Mouse (Mus musculus) spleen, adult 12 weeks (tissue): ENCODE measurements around the gene Fbxl7.
"Not testable (repeated sequence)": the region's sequence is repeated elsewhere in the genome, so short reads cannot be mapped to it uniquely, and the experiment has no call there.

Experiments used
- DNase-seq: peaks from one replicate; pipeline ENCODE4 v3.0.0; 2022; ENCODE audit warnings: low spot score

The Fbxl7 gene

DNA sequence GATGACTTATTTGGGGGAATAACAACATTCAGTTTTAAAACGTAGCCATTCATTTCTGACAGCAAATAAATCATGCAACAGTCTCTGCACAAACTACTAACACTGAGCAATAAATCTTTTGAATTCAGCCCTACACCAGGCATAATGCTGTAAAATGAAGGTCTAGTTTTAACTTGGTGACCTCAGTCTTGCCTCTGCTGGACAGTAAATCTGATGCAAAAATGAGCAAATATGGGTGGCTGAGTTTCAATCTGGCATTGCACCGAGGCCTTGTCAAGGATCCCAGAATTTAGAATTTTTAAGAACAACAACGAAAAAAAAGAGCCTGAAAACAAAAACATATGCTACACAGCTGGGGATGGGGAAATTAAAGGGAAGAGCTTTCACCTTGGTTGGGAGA is 85.8 kb downstream of the Fbxl7 start:
- no peak for DNase-seq

DNA sequence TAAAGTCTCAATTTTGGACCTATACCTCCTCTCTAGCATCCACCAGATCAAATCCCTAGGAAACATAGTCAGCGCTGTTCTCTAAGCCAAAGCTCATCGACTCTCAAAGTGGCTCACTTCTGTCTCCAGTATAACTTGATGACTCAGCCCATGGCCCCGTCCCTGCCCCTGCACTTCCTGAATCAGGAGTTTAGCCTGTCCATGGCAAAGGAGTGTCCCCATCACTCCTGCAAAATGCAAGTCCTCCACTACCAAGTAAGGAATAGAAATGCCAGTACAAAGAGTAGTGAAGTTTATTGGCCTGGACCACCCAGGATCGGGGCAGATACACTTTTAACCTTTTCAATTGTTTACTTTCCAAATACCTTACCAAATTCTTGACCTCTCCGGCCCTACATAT is 91.3 kb downstream of the Fbxl7 start:
- no peak for DNase-seq

DNA sequence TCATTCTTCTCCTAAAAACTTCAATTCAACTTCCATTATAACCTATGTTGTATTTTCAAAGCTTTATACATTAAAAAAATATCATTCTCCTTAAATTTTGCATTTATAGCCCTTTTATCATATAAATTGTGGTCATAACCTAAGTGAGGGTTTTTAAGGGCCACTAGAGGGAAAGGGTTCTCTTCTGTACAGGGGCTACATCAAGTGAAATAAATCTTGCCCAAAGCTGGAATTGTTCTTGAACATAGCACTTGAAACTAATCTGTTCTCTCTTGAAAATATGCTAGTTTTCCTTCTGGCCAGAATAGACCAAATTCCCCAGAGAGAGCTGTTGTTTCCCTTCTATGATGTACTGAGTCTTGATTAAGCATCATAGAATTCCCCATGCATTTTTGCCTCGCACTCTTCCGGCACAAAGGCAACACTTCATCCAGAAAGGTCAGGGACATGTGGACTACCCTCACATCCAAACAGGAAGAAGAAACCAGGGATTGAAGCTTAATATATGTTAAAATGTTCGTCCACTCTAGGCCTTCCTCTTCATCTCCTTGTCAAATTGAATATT is 95.8 kb downstream of the Fbxl7 start:
- no peak for DNase-seq

DNA sequence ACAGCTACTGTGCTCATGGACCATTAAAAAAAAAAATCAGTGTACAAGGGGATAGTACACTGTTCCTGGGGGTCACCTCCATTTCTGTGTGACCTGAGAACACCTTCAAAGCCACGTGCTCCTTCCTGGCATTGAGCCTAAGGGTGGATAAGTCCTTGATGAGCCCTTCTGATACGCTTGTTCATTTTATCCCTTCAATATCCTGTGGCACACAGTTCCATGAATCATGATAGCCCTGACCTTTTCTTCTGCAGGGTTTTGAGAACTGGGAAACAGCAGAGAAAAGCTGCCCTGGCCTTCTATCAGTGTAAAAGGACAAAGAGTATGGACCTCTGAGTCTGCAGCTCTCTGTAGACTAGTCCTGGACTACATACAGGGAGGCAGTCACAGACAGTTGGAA is 99.4 kb downstream of the Fbxl7 start:
- DNase-seq, result no peak

DNA sequence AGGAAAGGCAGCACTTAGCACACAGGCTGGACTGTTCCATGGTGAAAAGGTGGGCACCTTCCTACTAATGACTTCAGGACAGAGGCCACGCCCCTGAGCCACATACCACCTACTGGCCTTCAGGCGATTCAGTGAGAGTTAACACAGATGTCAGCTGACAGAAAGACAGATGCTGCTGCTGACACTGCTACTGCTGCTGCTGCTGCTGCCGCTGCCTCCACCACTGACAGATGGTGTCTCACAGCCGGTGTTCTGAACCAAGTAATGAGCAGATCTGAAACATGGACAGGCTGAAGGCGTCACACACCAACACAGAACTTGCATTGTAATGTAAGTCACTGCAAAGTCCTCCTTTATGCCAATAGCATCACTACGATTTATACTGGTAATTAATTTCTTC is 99.9 kb downstream of the Fbxl7 start:
- DNase-seq, result no peak

DNA sequence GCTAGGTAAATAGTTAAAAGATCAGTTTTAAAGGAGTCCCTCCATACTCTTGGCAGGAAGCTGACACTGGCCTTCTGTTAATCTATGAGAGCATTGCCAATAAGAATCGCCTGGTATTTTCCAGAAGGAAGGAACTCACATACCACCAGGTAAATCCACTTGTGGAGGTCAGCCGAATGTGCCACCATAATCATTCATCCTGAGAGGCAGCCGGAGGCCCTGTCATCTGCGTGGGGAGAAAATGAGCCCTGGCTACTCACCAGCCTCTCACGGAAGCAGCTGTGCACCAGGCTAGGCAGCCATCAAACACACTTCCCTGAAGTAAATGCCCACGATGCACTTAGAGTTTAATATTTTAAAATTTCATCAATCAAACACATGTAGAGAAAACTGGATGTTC is 108.2 kb downstream of the Fbxl7 start:
- no peak for DNase-seq

DNA sequence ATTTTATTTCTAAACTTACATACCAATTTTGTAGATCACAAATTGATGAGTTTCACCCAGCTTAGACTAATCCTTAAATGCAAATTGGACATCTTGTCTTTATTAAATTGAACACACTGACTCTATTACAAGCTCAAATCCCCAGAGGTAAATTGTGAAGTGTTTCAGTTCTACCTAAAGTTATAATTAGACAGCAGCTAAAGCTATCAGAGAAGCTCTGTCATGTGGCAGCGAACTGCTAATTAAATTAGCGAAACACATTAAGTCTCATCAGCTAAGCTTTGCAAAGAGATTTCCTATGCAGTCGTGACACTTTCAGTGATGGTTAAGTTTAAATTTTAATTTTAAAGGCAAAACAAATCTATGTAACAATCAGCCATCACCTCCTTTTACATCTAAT is 114.8 kb downstream of the Fbxl7 start:
- no peak for DNase-seq

DNA sequence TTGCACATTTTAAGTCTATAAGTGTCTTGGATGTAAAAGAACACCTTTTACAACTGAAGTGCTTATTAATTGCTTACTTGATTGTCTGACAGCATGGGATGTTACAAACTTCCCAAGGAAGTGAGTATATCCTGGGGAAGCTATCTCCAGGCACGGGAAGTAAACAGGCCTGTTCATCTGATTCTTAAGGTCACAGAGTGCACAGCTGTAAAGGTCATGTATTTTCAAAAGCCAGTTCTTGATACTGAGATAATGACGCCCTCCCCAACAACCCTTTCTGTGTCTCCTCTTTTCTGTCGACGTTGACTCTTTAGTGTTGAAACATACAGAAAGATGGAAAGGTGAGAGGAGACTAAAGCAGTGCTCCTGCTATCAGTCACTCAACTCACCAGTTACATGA is 116.3 kb downstream of the Fbxl7 start:
- no peak for DNase-seq

GRCm38 (mm10) chr15:26775720-26776119 is 119.7 kb downstream of the Fbxl7 start:
- no peak for DNase-seq

DNA sequence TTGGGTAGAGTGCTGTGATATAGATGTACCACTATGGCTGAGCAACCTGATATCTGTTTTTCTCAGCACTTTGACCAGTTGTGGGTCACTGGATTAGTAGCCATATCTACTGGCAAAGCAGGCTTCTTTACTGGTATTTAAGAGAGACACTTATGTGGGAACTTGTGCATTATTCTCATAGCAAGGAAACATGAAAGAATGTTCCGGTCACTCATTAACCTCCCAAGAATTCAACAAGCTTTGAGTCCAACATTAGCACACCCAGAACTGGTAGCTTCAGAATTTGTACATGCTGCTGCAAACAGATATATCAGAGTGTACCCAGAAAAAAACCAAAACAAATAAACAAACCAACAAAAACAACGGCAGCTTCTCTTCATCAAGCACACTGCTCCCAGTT is 120.5 kb downstream of the Fbxl7 start:
- DNase-seq, result no peak

- DNase-seq, result no peak
These were observed 133.7 kb downstream of the Fbxl7 start for GRCm38 (mm10) chr15:26761651-26762050.

GRCm38 (mm10) chr15:26748484-26748883 is 146.9 kb downstream of the Fbxl7 start:
- DNase-seq, result no peak

DNA sequence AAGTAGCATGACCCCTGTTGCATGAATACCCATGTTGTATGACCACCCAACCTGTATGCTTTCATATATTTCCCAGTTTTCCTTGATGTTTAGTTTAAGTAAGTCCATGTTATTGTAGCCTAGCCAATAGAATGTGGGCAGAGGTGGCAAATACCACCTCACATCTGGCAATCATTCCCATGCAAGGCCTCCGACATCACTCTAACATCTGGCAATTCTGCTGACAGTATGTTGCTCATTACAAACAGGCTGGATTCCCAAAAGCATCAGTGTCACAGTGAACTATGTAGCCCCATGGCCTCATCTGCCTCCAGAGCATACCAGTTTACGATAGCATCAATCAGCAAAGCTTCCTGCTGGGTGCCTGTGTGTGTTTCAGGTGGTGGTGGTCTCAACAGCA is 163.0 kb downstream of the Fbxl7 start:
- no peak for DNase-seq

- DNase-seq, result no peak
These were observed 164.6 kb downstream of the Fbxl7 start for GRCm38 (mm10) chr15:26730760-26731159.

DNA sequence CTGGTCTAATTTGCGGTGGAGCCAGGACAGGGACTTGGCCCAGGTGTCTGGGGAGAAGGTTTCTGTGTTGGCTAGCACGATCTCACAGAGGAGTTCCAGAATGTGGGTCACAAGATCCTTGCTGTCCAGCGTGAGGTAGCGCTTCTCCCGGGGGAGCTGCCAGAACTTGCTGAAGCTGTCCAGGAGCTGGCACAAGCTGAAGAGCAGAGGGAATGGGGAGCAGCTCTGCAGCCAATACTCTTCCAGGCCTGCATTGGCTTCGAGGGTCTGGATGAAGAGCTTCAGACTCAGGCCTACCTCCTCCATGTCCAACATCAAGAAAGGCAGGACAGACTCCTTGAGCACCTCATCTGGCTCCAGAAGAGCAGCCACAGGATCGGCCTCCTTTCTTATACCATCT is 166.0 kb downstream of the Fbxl7 start:
- not testable (repeated sequence) for DNase-seq

- no peak for DNase-seq
These were observed 176.9 kb downstream of the Fbxl7 start for GRCm38 (mm10) chr15:26718390-26719036.

DNA sequence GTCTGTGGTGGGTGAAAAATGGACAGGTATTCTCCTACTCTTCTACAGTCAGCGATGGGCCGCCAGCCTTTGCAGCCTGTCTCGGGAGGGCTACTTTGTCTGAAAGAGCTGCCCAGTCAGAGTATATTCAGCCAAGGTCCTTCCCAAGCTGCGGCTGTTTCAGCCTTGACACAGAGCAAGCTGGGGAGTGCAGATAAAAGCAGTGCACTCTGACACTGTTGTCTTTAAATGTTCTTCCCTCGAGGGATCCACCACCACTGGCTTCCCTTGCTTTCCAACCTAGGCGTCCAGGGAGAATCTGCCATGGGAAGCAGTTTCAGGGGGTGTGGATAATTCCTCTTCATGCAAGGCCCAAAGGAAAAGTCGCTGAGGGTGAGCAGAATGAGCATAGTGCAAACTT is 177.4 kb downstream of the Fbxl7 start:
- DNase-seq, result no peak

DNA sequence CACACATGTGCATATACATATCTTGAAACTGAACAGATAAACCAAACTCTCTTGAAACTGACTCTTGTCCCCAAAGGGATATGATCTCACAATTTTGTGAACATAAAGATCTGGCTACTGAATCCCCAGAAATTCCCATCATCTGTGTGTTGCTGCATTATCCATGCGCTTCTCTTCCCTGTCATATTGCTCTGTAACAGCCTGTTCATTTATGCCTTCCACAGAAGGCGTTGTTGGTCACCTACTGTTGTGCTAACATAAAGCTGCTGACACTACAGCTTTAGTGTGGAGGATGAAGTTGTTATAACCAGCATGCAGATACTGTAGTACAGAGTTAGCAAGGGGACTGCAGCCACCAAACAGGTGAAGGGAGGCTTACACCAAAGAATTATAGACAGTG is 179.2 kb downstream of the Fbxl7 start:
- DNase-seq, result no peak

DNA sequence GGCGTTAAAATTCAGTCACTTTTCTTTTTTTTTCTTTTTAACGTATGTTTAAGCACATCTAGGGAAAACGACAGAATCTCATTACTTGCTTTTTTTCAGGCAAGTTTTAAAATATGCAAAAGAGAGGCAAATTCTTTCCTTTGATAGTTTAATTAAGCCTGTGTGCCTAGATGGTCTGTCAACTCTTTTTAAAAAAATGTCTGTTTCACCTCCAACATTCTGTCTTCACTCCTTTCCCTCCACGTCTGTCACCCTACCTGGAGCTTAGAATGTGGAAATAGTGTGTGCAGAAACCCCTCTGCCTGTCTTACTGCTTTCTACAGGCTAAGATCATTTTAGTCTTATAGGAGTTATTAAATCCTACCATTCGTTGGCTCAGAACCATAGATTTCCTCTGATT is 179.7 kb downstream of the Fbxl7 start:
- DNase-seq, result no peak

- DNase-seq, result no peak
These were observed 183.1 kb downstream of the Fbxl7 start for GRCm38 (mm10) chr15:26712271-26712670.

DNA sequence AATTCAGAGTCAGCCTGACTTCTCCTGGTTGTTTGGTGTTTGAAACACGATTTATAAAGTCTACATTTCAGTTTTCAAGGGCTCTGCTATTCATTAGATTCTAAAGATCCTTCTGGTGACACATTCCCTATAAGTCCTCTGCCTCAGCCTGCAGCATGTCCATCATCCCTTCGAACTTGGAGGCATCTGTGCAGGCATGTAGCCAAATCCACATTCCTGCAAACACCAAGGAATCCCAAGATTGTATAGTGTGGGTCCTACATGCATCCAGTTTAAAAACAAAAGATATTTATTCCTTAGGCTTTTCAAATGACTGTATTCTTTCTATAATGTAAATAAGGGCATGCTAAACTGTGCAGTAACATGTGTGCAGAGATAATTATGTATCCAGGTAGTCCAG is 190.4 kb downstream of the Fbxl7 start:
- no peak for DNase-seq

GRCm38 (mm10) chr15:26703156-26703840 is 192.1 kb downstream of the Fbxl7 start:
- DNase-seq, result no peak

- DNase-seq, result no peak
These were observed 193.3 kb downstream of the Fbxl7 start for GRCm38 (mm10) chr15:26701949-26702675.
